Mouse (Mus musculus): ENCODE measurements around the gene Slc19a2.

DNA sequence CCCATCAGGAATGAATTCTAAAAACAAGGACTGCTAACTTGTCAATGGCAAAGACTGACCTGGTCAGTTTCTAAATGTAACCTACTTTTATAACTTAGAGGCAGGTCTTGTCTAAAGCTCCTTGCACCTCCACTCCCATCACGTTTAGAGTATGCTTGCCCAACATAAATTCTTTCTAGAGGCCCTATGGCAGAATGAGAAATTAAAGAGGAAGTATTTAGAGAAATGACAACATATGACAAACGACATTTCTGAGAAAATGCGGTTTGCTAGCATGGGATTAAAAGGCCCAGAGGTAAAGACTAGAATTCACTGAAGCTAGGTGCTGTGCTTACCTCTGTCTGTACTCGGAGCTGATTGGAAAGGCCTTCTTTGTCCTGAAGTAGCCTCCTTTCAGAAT, 53.1 kb downstream of the Slc19a2 start:
- TF ChIP-seq HCFC1 (IDR thresholded peaks at IDR 0.05; ENCODE audit: borderline replicate concordance, insufficient read depth, low read length) (no peak), ZC3H11A (IDR thresholded peaks at IDR 0.05; ENCODE audit: borderline replicate concordance, low read depth, low read length) (no peak), ZNF384 (IDR thresholded peaks at IDR 0.05; ENCODE audit: low read depth, low read length) (no peak), CHD2 (IDR thresholded peaks at IDR 0.05; ENCODE audit: low read depth, low read length) (no peak), MAFK (IDR thresholded peaks at IDR 0.05; ENCODE audit: insufficient read depth, low read depth, low read length) (no peak)

All from ES-E14 (cell line).